In the genomic region with DNA sequence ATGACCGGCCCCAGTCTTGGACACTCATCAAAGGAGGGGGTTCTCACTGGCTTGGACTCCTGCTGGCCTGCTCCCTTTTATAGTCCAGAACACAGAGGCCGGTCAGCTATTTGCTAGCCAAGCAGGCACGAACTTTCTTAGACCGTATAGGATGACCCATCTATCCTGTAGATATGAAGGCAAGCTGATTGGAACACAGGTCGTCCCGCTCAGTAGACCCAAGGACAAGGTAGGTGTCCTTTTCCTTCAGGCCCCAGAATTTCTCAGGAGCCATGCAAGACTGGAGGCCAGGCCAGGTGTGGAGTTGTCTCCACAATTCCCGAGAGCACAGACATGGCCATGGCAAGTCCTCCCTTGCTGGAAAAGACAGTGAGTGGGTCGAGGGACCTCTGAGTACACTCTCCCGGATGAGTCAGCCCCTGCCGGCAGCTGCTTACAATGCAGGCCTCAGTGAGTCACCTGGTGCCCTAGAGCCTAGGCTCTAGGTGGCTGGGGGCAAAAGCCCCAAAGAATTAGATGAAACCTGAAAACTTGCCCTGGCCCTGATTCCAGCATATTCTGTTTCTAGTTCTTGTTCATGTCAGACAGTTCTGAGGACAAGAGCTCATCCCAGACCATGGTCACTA, we compare ENCODE assay signal across 9 mouse cellular contexts. TPM values are rescaled to one million over a fixed set of nuclear protein-coding genes. Genes with fewer than 3 reads are reported as not detected.
DNase-seq lines count a peak whose midpoint lies in the region; ATAC-seq lines count a peak whose summit lies in the region.
"Had no signal": no experiment of that assay in that cellular context is flagged by ENCODE, and none has a peak within 500 bp of the region (broad histone marks: within the 10 kb centered on the region; RNA-seq: fewer than 3 reads in every experiment).

No protein-coding gene starts in this region.

- H3K9ac ChIP-seq in heart, embryonic 13.5 days = no peak overlapping the region; the same call in 1 of the 2 replicates
- no peak overlapping the region for H3K9ac ChIP-seq in embryonic facial prominence, embryonic 12.5 days
- H3K9ac ChIP-seq in midbrain, embryonic 11.5 days (ENCODE audit: low read length) = peak overlapping the region; percentile 55

- peak overlapping the region; percentile 83; the same call in 1 of the 2 replicates for H3K4me3 ChIP-seq in heart, embryonic 13.5 days
- no peak overlapping the region for H3K4me3 ChIP-seq in heart, embryonic 10.5 days
- peak overlapping the region; percentile 61; the same call in 1 of the 2 replicates for H3K4me3 ChIP-seq in embryonic facial prominence, embryonic 12.5 days
- no peak overlapping the region for H3K4me3 ChIP-seq in midbrain, embryonic 11.5 days (ENCODE audit: low read depth, low read length)

- H3K27ac ChIP-seq in heart, embryonic 13.5 days (replicated peaks) = no peak overlapping the region
- H3K27ac ChIP-seq in heart, embryonic 10.5 days = no peak overlapping the region
- H3K27ac ChIP-seq in embryonic facial prominence, embryonic 12.5 days = no peak overlapping the region
- H3K27ac ChIP-seq in midbrain, embryonic 11.5 days (ENCODE audit: low read depth, low read length) = no peak overlapping the region
- H3K27ac ChIP-seq: macrophage had no signal

- no peaks in the 10 kb centered on the region for H3K9me3 ChIP-seq in heart, embryonic 13.5 days
- H3K9me3 ChIP-seq in heart, embryonic 10.5 days = no peaks in the 10 kb centered on the region
- no peaks in the 10 kb centered on the region for H3K9me3 ChIP-seq in embryonic facial prominence, embryonic 12.5 days
- no peaks in the 10 kb centered on the region for H3K9me3 ChIP-seq in midbrain, embryonic 11.5 days (ENCODE audit: control insufficient read depth, low read length)

- DNase-seq in heart, embryonic 10.5 days (ENCODE audit: low spot score) = no peak
- peak; percentile 36 for DNase-seq in Muller cell, postnatal 12 days (ENCODE audit: inconsistent ontology term)
- no peak for DNase-seq in midbrain, embryonic 11.5 days (ENCODE audit: low spot score, missing footprints)
- no peak for DNase-seq in urinary bladder, postnatal 10 days (ENCODE audit: low spot score)
- no peak for DNase-seq in spleen, postnatal 36 days (ENCODE audit: low spot score in 2 of 2)
- no peak for DNase-seq in layer of hippocampus, postnatal 10 days (ENCODE audit: low spot score in 2 of 2)

- peaks cover 11% of the 10 kb centered on the region for H3K27me3 ChIP-seq in heart, embryonic 13.5 days (replicated peaks)
- peaks cover 20% of the 10 kb centered on the region for H3K27me3 ChIP-seq in heart, embryonic 10.5 days (ENCODE audit: insufficient read depth, poor library complexity, severe bottlenecking)
- H3K27me3 ChIP-seq in embryonic facial prominence, embryonic 12.5 days = peaks cover 4% of the 10 kb centered on the region; the same call in 1 of the 2 replicates
- H3K27me3 ChIP-seq in midbrain, embryonic 11.5 days (ENCODE audit: control insufficient read depth, insufficient read depth, low read length) = peaks cover 15% of the 10 kb centered on the region

- H3K4me1 ChIP-seq in heart, embryonic 13.5 days = peaks cover 41% of the 10 kb centered on the region
- H3K4me1 ChIP-seq in heart, embryonic 10.5 days = peaks cover 47% of the 10 kb centered on the region
- H3K4me1 ChIP-seq in embryonic facial prominence, embryonic 12.5 days = peaks cover 44% of the 10 kb centered on the region
- H3K4me1 ChIP-seq in midbrain, embryonic 11.5 days (ENCODE audit: control insufficient read depth, insufficient read depth, low read length) = peaks cover 17% of the 10 kb centered on the region

- WGBS in heart, embryonic 13.5 days = 26% methylated on average over 10 of the region's 10 CpGs
- WGBS in heart, embryonic 10.5 days = 28% methylated on average over 10 of the region's 10 CpGs
- 26% methylated on average over 10 of the region's 10 CpGs for WGBS in embryonic facial prominence, embryonic 12.5 days
- 20% methylated on average over 10 of the region's 10 CpGs for whole genome bisulfite sequencing in midbrain, embryonic 11.5 days

- peak overlapping the region; percentile 93 for H3K4me2 ChIP-seq in heart, embryonic 13.5 days
- peak overlapping the region; percentile 69; the same call in 1 of the 2 replicates for H3K4me2 ChIP-seq in embryonic facial prominence, embryonic 12.5 days (replicated peaks)
- H3K4me2 ChIP-seq in midbrain, embryonic 11.5 days = peak overlapping the region; percentile 87; the same call in 1 of the 2 replicates

- H3K36me3 ChIP-seq in heart, embryonic 13.5 days = peaks cover 40% of the 10 kb centered on the region
- peaks cover 35% of the 10 kb centered on the region for H3K36me3 ChIP-seq in heart, embryonic 10.5 days
- peaks cover 31% of the 10 kb centered on the region for H3K36me3 ChIP-seq in embryonic facial prominence, embryonic 12.5 days
- peaks cover 5% of the 10 kb centered on the region; the same call in 1 of the 2 replicates for H3K36me3 ChIP-seq in midbrain, embryonic 11.5 days (ENCODE audit: control insufficient read depth, insufficient read depth, low read length)

- ATAC-seq in heart, embryonic 13.5 days (ENCODE audit: extremely low read depth, insufficient number of reproducible peaks, low FRiP score, low TSS enrichment) = no peak
- ATAC-seq in embryonic facial prominence, embryonic 12.5 days (ENCODE audit: insufficient number of reproducible peaks, insufficient read depth, low FRiP score, low TSS enrichment) = no peak
- no peak for ATAC-seq in midbrain, embryonic 11.5 days (ENCODE audit: low FRiP score)

RNA-seq across cellular contexts. Expression of gene Tbkbp1, which starts 1.5 kb away (rescaled TPM):
- polyA plus RNA-seq in heart, embryonic 13.5 days (2015; fragmentation: Nextera tagmentation; extraction: Ambion mirVana) = 5.5 and 6.6 TPM in 2 replicates
- 7.6 and 8.4 TPM in 2 replicates for polyA plus RNA-seq in heart, embryonic 10.5 days (2016; fragmentation: Nextera tagmentation; extraction: Ambion mirVana)
- 9.6 and 10.4 TPM in 2 replicates for polyA plus RNA-seq in embryonic facial prominence, embryonic 12.5 days (2016; fragmentation: Nextera tagmentation; extraction: Ambion mirVana)
- polyA plus RNA-seq in midbrain, embryonic 11.5 days (2014; fragmentation: Nextera tagmentation; extraction: Ambion mirVana) = 2.8 and 3.6 TPM in 2 replicates
- 10 to 100 TPM; 54.4 to 60.4 TPM for total RNA-seq in layer of hippocampus, postnatal 10 days (2021)

RNA-seq across cellular contexts. Expression of gene Kpnb1, which starts 34.9 kb away (rescaled TPM):
- polyA plus RNA-seq in heart, embryonic 13.5 days (2015; fragmentation: Nextera tagmentation; extraction: Ambion mirVana) = 34.0 and 35.2 TPM in 2 replicates
- polyA plus RNA-seq in heart, embryonic 10.5 days (2016; fragmentation: Nextera tagmentation; extraction: Ambion mirVana) = 50.6 and 72.2 TPM in 2 replicates
- polyA plus RNA-seq in embryonic facial prominence, embryonic 12.5 days (2016; fragmentation: Nextera tagmentation; extraction: Ambion mirVana) = 65.5 and 65.8 TPM in 2 replicates
- 111 and 116 TPM in 2 replicates for polyA plus RNA-seq in midbrain, embryonic 11.5 days (2014; fragmentation: Nextera tagmentation; extraction: Ambion mirVana)
- 100 to 1,000 TPM; 125 to 136 TPM for total RNA-seq in layer of hippocampus, postnatal 10 days (2021)

RNA-seq across cellular contexts. Expression of gene Tbx21, which starts 37.6 kb away (rescaled TPM):
- not detected in 2 replicates for polyA plus RNA-seq in heart, embryonic 13.5 days (2015; fragmentation: Nextera tagmentation; extraction: Ambion mirVana)
- 0.21 TPM in 1 of 2 replicates, not detected in the other for polyA plus RNA-seq in heart, embryonic 10.5 days (2016; fragmentation: Nextera tagmentation; extraction: Ambion mirVana)
- polyA plus RNA-seq in embryonic facial prominence, embryonic 12.5 days (2016; fragmentation: Nextera tagmentation; extraction: Ambion mirVana) = 0.14 and 0.20 TPM in 2 replicates
- polyA plus RNA-seq in midbrain, embryonic 11.5 days (2014; fragmentation: Nextera tagmentation; extraction: Ambion mirVana) = 0.12 and 0.14 TPM in 2 replicates
- under 1 TPM; 0.18 TPM for total RNA-seq in layer of hippocampus, postnatal 10 days (2021)

Comparison
In these comparisons a context has a peak if more than half of its experiments do, and no peak if none do; other contexts are left out.
1. H3K4me3 ChIP-seq: peak in heart, embryonic 13.5 days (single experiment) and embryonic facial prominence, embryonic 12.5 days (single experiment); none in heart, embryonic 10.5 days (single experiment) and midbrain, embryonic 11.5 days (single experiment).
2. Peak in every context shown above with its lines, with median percentiles within 50 percentile points of each other: H3K4me2 ChIP-seq.